Mouse (Mus musculus): ENCODE results near the gene Ogfr. TPM values are rescaled to one million over a fixed set of nuclear protein-coding genes. Genes with fewer than 3 reads are reported as not detected.
A peak's percentile ranks its signal among the peaks of the same experiment; 100 is the strongest.

Ogfr gene
- polyA plus RNA-seq, 1 experiment from 2014 or later: 45.2 TPM

DNA sequence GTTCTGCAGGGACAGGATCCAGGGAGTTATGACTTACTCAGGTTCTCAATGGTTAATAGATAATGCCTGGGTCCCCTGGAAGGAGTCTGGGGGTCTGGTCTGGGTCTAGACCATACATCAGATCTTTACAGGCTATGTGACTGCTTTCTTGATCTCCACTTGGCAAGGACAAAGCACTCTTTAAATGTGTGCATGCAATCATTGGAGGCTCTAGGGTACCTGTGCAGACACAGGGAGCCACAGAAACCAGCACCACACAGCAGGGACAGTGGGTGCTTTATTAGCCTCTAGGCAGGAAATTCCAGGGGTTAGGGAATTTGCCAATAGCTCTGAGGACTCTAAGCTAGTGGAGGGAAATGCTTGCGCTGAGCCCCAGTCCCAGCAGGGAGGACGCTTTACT is 22.8 kb downstream of the Ogfr start:
- Histone ChIP-seq H3K4me3 (replicated peaks) (no peak overlapping the region), H3K9ac (no peak overlapping the region), H3K9me3 (no peaks in the 10 kb centered on the region), H3K27ac (no peak overlapping the region), H3K4me1 (no peaks in the 10 kb centered on the region), H3K36me3 (no peaks in the 10 kb centered on the region), H3K4me2 (no peak overlapping the region), H3K27me3 (replicated peaks) (no peaks in the 10 kb centered on the region)
- 71% methylated on average over 2 of the region's 2 CpGs for WGBS
- ATAC-seq (ENCODE audit: insufficient read depth, low FRiP score, low read depth): no peak

DNA sequence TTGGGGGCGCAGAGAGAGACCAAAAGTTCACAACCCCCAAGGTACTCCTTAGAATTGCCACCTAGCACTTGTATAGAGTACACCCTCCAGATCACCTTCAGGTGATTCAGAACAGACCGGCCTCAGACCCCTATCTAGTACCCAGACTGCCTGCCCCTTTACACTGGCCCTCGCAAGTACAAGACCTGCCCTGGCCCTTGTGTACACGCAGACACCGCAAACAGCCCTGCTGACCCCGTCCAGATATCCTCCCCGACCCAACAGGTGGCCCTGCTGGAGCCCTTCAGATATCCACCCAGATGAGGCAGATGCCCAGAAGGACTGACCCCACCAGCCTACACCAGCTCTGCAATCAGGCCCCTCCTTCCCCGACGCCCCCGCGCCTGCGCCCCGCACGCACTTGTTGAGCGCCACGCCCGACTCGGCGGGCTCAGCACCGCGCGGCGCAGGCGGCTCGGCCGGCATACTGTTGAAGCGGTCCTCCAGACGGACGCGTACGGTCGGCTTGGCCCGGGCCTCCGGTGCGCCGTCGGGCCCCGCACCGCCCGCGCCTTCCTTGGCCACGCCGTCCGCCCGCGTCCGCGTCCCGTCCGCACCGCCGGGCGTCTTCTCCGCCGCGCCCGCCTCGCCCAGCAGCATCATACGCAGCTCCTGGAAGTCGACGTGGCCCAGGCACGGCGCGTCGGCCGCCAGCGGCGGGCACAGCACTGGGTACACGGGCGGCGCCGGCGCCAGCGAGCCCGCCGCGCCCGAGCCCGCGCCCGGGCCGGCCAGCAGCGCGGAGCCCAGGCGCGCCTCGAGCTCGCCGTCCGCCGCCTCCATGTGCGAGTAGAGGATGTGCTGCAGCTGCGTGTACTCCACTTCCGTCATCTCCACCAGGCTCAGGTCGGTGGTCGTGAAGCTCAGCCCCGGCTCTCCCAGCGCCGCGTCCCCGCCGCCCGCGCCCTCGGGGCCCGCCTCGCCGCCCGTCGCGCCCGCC is 52.8 kb downstream of the Ogfr start:
- WGBS: 2% methylated on average over 99 of the region's 112 CpGs
- H3K36me3 ChIP-seq: no peaks in the 10 kb centered on the region
- no peak overlapping the region for H3K27ac ChIP-seq
- 0 out of 2 replicates have a peak, but pooled peaks cover 3% of the 10 kb centered on the region for H3K4me1 ChIP-seq
- H3K9ac ChIP-seq: no peak overlapping the region
- peak overlapping the region; percentile 37 for H3K4me3 ChIP-seq (replicated peaks)
- ATAC-seq (ENCODE audit: insufficient read depth, low FRiP score, low read depth): peak; percentile 58; the same call in 1 of the 2 replicates
- peak overlapping the region; percentile 52 for H3K4me2 ChIP-seq
- H3K27me3 ChIP-seq (replicated peaks): peaks cover 40% of the 10 kb centered on the region
- H3K9me3 ChIP-seq: peaks cover 8% of the 10 kb centered on the region; the same call in 1 of the 2 replicates

DNA sequence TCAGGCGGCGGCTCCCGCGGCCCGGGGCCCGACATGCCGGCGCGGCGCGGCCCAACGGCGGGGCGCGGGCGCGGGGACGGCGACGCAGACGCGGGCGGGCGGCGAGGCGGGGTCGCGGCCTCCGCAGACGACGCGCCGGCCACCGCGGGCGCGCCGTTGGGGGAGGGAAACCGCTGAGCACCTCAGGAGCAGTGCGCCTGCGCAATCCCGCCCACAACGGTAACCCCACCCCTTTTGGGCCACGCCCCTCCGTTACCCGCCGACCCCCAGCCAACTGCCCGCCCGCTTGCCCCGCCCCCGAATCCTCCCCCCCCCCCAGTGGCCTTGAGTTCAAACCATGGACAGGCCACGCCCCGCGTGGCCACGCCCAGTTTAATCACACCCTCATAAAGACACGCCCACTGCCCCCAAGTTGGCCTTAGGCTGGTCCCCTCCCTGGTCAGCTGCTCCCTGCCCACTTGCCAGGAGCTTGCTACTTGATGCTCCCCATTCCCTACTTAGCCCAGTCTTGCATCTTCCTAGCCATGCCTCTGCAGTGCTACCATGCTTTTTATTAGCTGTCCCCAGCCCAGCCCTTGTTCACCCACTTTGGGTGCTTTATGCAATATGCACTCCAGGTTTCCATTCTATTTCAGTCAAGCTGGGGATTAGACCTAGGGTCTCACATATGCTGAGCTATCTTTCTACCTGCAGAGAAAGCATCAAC is 53.7 kb downstream of the Ogfr start, which contains the start of gene Tcfl5:
Tcfl5 (minus strand) TSS at position 154 of the 706 bp plus-strand sequence.
- Histone ChIP-seq H3K36me3 (no peaks in the 10 kb centered on the region), H3K4me3 (replicated peaks) (peak within 1 kb of the TSS; percentile 37), H3K9me3 (peaks cover 8% of the 10 kb centered on the region; the same call in 1 of the 2 replicates), H3K4me1 (0 out of 2 replicates have a peak, but pooled peaks cover 3% of the 10 kb centered on the region), H3K4me2 (peak within 1 kb of the TSS; percentile 52), H3K9ac (no peak within 1 kb of the TSS), H3K27ac (no peak within 1 kb of the TSS), H3K27me3 (replicated peaks) (peaks cover 40% of the 10 kb centered on the region)
- ATAC-seq (ENCODE audit: insufficient read depth, low FRiP score, low read depth): no peak
- 4% methylated on average over 26 of the region's 56 CpGs for WGBS

DNA sequence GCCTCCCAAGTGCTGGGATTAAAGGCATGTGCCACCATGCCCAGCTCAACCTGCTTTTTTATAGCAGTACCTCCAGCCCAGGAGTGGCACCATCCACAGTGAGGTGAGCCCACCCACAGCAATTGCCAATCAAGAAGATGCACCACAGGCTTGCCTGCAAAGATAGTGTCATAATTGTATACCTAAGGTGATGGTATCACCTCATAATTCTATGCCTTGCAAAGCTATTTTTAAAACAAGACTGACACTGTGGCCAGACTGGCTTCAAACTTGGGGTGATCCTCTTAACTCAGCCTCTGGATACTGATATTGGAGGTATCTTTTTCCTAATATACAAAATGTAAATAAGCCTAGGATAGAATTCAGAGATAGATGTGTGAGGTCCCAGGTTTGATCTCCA is 54.6 kb downstream of the Ogfr start:
- H3K9me3 ChIP-seq: peaks cover 8% of the 10 kb centered on the region; the same call in 1 of the 2 replicates
- H3K9ac ChIP-seq: no peak overlapping the region
- no peak for ATAC-seq (ENCODE audit: insufficient read depth, low FRiP score, low read depth)
- no peaks in the 10 kb centered on the region for H3K36me3 ChIP-seq
- H3K27ac ChIP-seq: no peak overlapping the region
- 0 out of 2 replicates have a peak, but pooled peaks cover 3% of the 10 kb centered on the region for H3K4me1 ChIP-seq
- peaks cover 34% of the 10 kb centered on the region for H3K27me3 ChIP-seq (replicated peaks)
- H3K4me2 ChIP-seq: no peak overlapping the region
- H3K4me3 ChIP-seq (replicated peaks): no peak overlapping the region

Other genes with a start within 250 kb of the Ogfr start
- 3.1 and 4.0 TPM in 2 replicates for gene Slco4a1, start 133.0 kb upstream of the Ogfr start, polyA plus RNA-seq (2015; fragmentation: Nextera tagmentation; extraction: Ambion mirVana)
- 0.89 and 1.3 TPM in 2 replicates for gene Ntsr1, start 89.3 kb upstream of the Ogfr start, polyA plus RNA-seq (2015; fragmentation: Nextera tagmentation; extraction: Ambion mirVana)
- gene Mrgbp, start 7.9 kb upstream of the Ogfr start, polyA plus RNA-seq (2015; fragmentation: Nextera tagmentation; extraction: Ambion mirVana): 25.5 and 25.6 TPM in 2 replicates
- gene Col9a3, start 8.5 kb downstream of the Ogfr start, polyA plus RNA-seq (2015; fragmentation: Nextera tagmentation; extraction: Ambion mirVana): 9.3 and 15.2 TPM in 2 replicates
- 0.12 and 0.21 TPM in 2 replicates for gene Tcfl5, start 53.5 kb downstream of the Ogfr start, polyA plus RNA-seq (2015; fragmentation: Nextera tagmentation; extraction: Ambion mirVana)
- gene Dido1, start 120.8 kb downstream of the Ogfr start, polyA plus RNA-seq (2015; fragmentation: Nextera tagmentation; extraction: Ambion mirVana): 25.2 and 26.8 TPM in 2 replicates
- 61.4 TPM in 2 replicates for gene Gid8, start 120.9 kb downstream of the Ogfr start, polyA plus RNA-seq (2015; fragmentation: Nextera tagmentation; extraction: Ambion mirVana)
- 3.8 and 4.3 TPM in 2 replicates for gene Slc17a9, start 136.0 kb downstream of the Ogfr start, polyA plus RNA-seq (2015; fragmentation: Nextera tagmentation; extraction: Ambion mirVana)
- gene Bhlhe23, start 187.7 kb downstream of the Ogfr start, polyA plus RNA-seq (2015; fragmentation: Nextera tagmentation; extraction: Ambion mirVana): 0.08 and 0.14 TPM in 2 replicates